Mouse (Mus musculus) heart, adult 2 months (tissue): ENCODE measurements at regions not wholly inside any gene's neighbourhood (a gene's known extent, or its start where the extent isn't known, plus 50 kb on each side); places are given as distances from the start of the nearest gene placed in this dataset.

Source experiments
- DNase-seq, 2 experiments: peaks; one replicate each; pipeline ENCODE4 v3.0.0; 2021
- H3K27ac ChIP-seq: fragments of 200-600 bp; 2 replicates; pipeline ENCODE4 v1.8.1; 2022
- H3K27me3 ChIP-seq: fragments of 200-500 bp; 2 replicates; pipeline ENCODE4 v1.6.1; 2012; ENCODE audit warnings: mild to moderate bottlenecking, low read length, inconsistent platforms, mixed read lengths; ENCODE audit not compliant: control insufficient read depth, insufficient read depth
- H3K36me3 ChIP-seq: fragments of 200-500 bp; 2 replicates; pipeline ENCODE4 v1.6.1; 2012; ENCODE audit warnings: low read length, inconsistent platforms; ENCODE audit not compliant: control insufficient read depth, insufficient read depth
- H3K4me1 ChIP-seq: fragments of 200-500 bp; 2 replicates; pipeline ENCODE4 v1.6.1; 2011; ENCODE audit warnings: low read length; ENCODE audit not compliant: control insufficient read depth, insufficient read depth
- H3K4me3 ChIP-seq: fragments of 200-600 bp; 2 replicates; pipeline ENCODE4 v1.8.1; 2022
- H3K79me2 ChIP-seq: fragments of 200-500 bp; replicated peaks from 2 replicates; pipeline ENCODE4 v1.6.1; 2012; ENCODE audit warnings: mild to moderate bottlenecking, inconsistent platforms, low read length, moderate library complexity, mixed read lengths; ENCODE audit not compliant: control insufficient read depth, insufficient read depth
- H3K9ac ChIP-seq: fragments of 200-500 bp; 2 replicates; pipeline ENCODE4 v1.6.1; 2012; ENCODE audit warnings: low read depth, mild to moderate bottlenecking, control low read depth, inconsistent platforms, low read length, mixed read lengths
- CTCF ChIP-seq: fragments of 200-600 bp; IDR thresholded peaks from 2 replicates; pipeline ENCODE4 v1.8.1; 2022; ENCODE audit warnings: antibody characterized with exemption, mild to moderate bottlenecking, moderate library complexity
- EP300 ChIP-seq: fragments of 200-500 bp; IDR thresholded peaks from 2 replicates; pipeline ENCODE4 v1.6.1; 2011; ENCODE audit warnings: low read depth, low read length, control low read depth; ENCODE audit not compliant: insufficient read depth
- POLR2A ChIP-seq: fragments of 200-500 bp; IDR thresholded peaks from 2 replicates; pipeline ENCODE4 v1.6.1; 2011; ENCODE audit warnings: mild to moderate bottlenecking, low read depth, low read length, control low read depth; ENCODE audit not compliant: insufficient read depth
- WGBS: fragments of 180-500 bp; shearing (Covaris S2); methylation state at CpG from one replicate; pipeline ENCODE4 v1.1.7; 2018; 5-methylcytosine and 5-hydroxymethylcytosine counted together
- intact Hi-C: fragments of 180-260 bp; cut with DNase I; formaldehyde crosslinking; loops from one replicate; pipeline ENCODE4 v1.15.1; 2025

- Histone ChIP-seq H3K27me3 (no peaks in the 10 kb centered on the region), H3K4me1 (no peaks in the 10 kb centered on the region), H3K4me3 (no peak overlapping the region), H3K27ac (no peak overlapping the region), H3K9ac (no peak overlapping the region), H3K79me2 (no peaks in the 10 kb centered on the region), H3K36me3 (no peaks in the 10 kb centered on the region)
- intact Hi-C loops: no loop called here
- TF ChIP-seq EP300: no peak
- no peak for TF ChIP-seq POLR2A
- TF ChIP-seq CTCF: no peak
- DNase-seq: no peak
- 66% methylated on average over 6 of the region's 6 CpGs for WGBS
These were observed 195.8 kb upstream of the Fermt1 start for GRCm38 (mm10) chr2:133141341-133142035.

DNA sequence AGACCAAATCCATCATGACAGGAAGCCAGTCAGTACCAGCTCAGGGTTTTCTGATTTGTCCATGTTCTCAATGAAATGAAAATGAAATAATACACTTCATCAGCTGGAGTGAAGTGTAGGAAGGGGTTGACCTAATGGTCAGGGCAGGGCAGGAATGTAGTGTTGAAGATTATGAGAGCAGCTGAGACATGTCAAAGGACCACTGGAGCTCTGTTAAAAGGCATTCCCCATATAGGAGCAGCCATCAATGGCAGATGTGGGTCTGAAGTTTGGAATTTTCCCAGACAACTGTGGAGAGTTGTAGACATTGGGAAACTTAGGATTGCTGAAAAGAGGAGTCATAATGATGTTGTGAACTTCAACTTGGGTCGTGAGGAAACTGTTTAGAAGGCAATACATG lies 206.8 kb upstream of the Fermt1 start:
- 47% methylated on average over 1 of the region's 1 CpGs for WGBS
- no peak overlapping the region for H3K4me3 ChIP-seq
- H3K27me3 ChIP-seq: no peaks in the 10 kb centered on the region
- DNase-seq: no peak
- H3K79me2 ChIP-seq: no peaks in the 10 kb centered on the region
- intact Hi-C loops: no loop called here
- H3K27ac ChIP-seq: no peak overlapping the region
- no peak overlapping the region for H3K9ac ChIP-seq
- no peak for TF ChIP-seq POLR2A
- no peak for TF ChIP-seq CTCF
- no peak for TF ChIP-seq EP300
- H3K4me1 ChIP-seq: no peaks in the 10 kb centered on the region
- H3K36me3 ChIP-seq: no peaks in the 10 kb centered on the region

GRCm38 (mm10) chr2:133156537-133156936 lies 210.8 kb upstream of the Fermt1 start:
- no peaks in the 10 kb centered on the region for H3K27me3 ChIP-seq
- intact Hi-C loops: no loop called here

DNA sequence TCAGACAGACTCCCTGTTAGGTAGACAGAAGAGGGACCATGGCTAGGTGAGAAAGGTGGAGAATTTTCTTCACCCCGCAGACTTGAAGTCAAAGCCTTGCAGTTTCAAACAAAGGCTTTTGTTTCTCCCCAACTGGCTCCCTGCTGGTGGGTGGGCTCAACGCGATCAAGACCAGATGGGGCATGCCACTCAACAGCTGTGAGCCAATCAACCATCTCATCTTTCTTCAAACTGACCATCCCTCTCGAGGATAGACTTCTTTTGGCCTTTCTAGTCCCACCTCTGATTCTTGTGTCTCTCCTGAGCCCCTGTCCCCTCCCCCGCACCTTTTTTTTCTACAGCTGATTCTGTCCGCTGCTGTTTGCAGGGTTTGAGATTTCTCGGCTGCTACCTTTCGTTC lies 212.5 kb upstream of the Fermt1 start:
- no peaks in the 10 kb centered on the region for H3K79me2 ChIP-seq
- no peak for TF ChIP-seq POLR2A
- DNase-seq: no peak
- no peak overlapping the region for H3K9ac ChIP-seq
- whole genome bisulfite sequencing: 66% methylated on average over 8 of the region's 8 CpGs
- no peaks in the 10 kb centered on the region for H3K27me3 ChIP-seq
- no peak overlapping the region for H3K4me3 ChIP-seq
- H3K36me3 ChIP-seq: no peaks in the 10 kb centered on the region
- no peak overlapping the region for H3K27ac ChIP-seq
- H3K4me1 ChIP-seq: no peaks in the 10 kb centered on the region
- intact Hi-C loops: no loop called here

More at GRCm38 (mm10) chr2:133156537-133156936, 210.8 kb upstream of the Fermt1 start:
- Histone ChIP-seq H3K36me3 (no peaks in the 10 kb centered on the region), H3K27ac (no peak overlapping the region), H3K4me1 (no peaks in the 10 kb centered on the region), H3K79me2 (no peaks in the 10 kb centered on the region), H3K4me3 (no peak overlapping the region), H3K9ac (no peak overlapping the region)
- TF ChIP-seq EP300 (no peak), POLR2A (no peak), CTCF (peak; percentile 76)
- 27% methylated on average over 3 of the region's 3 CpGs for WGBS
- no peak for DNase-seq

DNA sequence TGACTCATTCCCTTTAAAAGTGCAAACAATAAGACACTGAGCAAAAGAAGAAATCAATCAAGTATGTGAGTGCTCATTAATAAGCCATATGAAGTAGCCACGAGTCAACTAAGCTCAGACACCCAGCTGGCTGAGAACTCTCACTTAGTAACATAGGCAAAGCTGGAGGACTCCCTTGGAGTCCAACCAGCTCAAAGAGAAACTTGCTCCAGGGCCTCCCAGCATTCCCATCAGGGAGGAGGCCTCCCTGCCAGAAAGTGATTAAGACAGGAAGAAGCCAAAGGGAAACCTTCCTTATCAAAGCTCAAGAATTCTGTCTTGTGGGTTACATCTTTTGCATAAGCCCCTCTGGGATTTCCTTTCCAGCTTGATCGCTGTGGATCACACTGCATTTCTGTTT lies 213.7 kb upstream of the Fermt1 start:
- intact Hi-C loops: no loop called here
- WGBS: 15% methylated on average over 2 of the region's 2 CpGs

GRCm38 (mm10) chr2:133176411-133176810 lies 230.7 kb upstream of the Fermt1 start:
- TF ChIP-seq POLR2A: no peak
- no peak for TF ChIP-seq EP300
- TF ChIP-seq CTCF: no peak
- H3K4me1 ChIP-seq: no peaks in the 10 kb centered on the region
- H3K27me3 ChIP-seq: no peaks in the 10 kb centered on the region
- no peak overlapping the region for H3K27ac ChIP-seq
- no peak overlapping the region for H3K4me3 ChIP-seq
- intact Hi-C loops: no loop called here
- no peak overlapping the region for H3K9ac ChIP-seq
- H3K36me3 ChIP-seq: no peaks in the 10 kb centered on the region
- no peaks in the 10 kb centered on the region for H3K79me2 ChIP-seq
- WGBS: 68% methylated on average over 3 of the region's 3 CpGs
- DNase-seq: no peak

More for the DNA sequence above, 213.7 kb upstream of the Fermt1 start:
- no peak overlapping the region for H3K4me3 ChIP-seq
- H3K27ac ChIP-seq: no peak overlapping the region
- H3K79me2 ChIP-seq: no peaks in the 10 kb centered on the region
- H3K4me1 ChIP-seq: no peaks in the 10 kb centered on the region
- H3K9ac ChIP-seq: no peak overlapping the region
- H3K27me3 ChIP-seq: no peaks in the 10 kb centered on the region
- no peak for DNase-seq
- TF ChIP-seq CTCF (no peak), POLR2A (no peak), EP300 (no peak)
- no peaks in the 10 kb centered on the region for H3K36me3 ChIP-seq
